Mouse (Mus musculus) spleen, adult 2 months (tissue): Measurements from ENCODE around the gene Igsf23.

ENCODE experiments used
- CTCF ChIP-seq: fragments of 200-500 bp; IDR thresholded peaks from 2 replicates; pipeline ENCODE4 v1.5.1; 2011; ENCODE audit warnings: mild to moderate bottlenecking, inconsistent platforms; ENCODE audit not compliant: insufficient read depth, insufficient read length, insufficient replicate concordance; ENCODE audit errors: extremely low read depth
- POLR2A ChIP-seq: fragments of 200-500 bp; IDR thresholded peaks from 2 replicates; pipeline ENCODE4 v1.6.1; 2011; ENCODE audit warnings: low read depth, low read length, inconsistent platforms

- TF ChIP-seq POLR2A = no peak
- TF ChIP-seq CTCF = no peak
Measured at GRCm38 (mm10) chr7:19969541-19970090, 19.1 kb upstream of the Igsf23 start.
